Mouse (Mus musculus) E14TG2a.4 (cell line): Measurements from ENCODE around the gene Vmn1r218.
"Not testable (repeated sequence)": the region's sequence is repeated elsewhere in the genome, so short reads cannot be mapped to it uniquely, and the experiment has no call there.

ENCODE experiments used
- H3K27me3 ChIP-seq: 2 replicates; pipeline ENCODE4 v1.6.1; 2014; ENCODE audit warnings: low read length, control low read depth; ENCODE audit not compliant: insufficient read depth
- H3K36me3 ChIP-seq: 2 replicates; pipeline ENCODE4 v1.6.1; 2014; ENCODE audit warnings: low read length, control low read depth; ENCODE audit not compliant: insufficient read depth
- H3K4me1 ChIP-seq: replicated peaks from 2 replicates; pipeline ENCODE4 v1.6.1; 2014; ENCODE audit warnings: low read depth, low read length, control low read depth
- H3K4me3 ChIP-seq: replicated peaks from 2 replicates; pipeline ENCODE4 v1.5.1; 2014; ENCODE audit warnings: mild to moderate bottlenecking, low read length
- H3K9me3 ChIP-seq: 2 replicates; pipeline ENCODE4 v1.6.1; 2014; ENCODE audit warnings: low read length, control low read depth
- CTCF ChIP-seq: conservative IDR thresholded peaks from 2 replicates; pipeline ENCODE4 v1.5.1; 2014; ENCODE audit warnings: low read length
- NANOG ChIP-seq: IDR thresholded peaks from 2 replicates; pipeline ENCODE4 v1.6.1; 2014; ENCODE audit warnings: borderline replicate concordance, low read length, mixed read lengths
- POU5F1 ChIP-seq: IDR thresholded peaks from 2 replicates; pipeline ENCODE4 v1.6.1; 2014; ENCODE audit warnings: low read length, borderline replicate concordance

Gene Vmn1r218

DNA sequence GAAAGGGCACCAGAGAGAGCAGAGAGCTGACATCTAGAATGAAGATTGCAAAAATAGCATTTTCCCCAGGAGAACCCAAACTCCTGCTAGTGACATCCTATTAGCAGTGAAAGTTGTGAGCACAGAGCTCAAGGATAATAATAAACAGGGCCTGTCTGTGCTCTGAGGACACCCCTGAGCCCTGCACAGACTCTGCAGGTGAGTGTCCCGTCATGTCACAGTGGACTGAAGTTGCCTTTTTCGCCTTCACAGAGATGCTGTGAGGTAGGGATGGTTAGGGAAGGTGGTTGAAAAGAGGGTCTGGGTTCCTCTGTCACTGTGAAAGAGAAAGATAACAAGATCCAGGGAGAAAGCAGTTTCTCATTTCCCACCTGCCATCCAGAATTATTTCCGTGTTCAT lies at the start of gene Vmn1r218:
TSS of gene Vmn1r218 (plus strand) at position 57 of the 400 bp plus-strand sequence.
- H3K27me3 ChIP-seq = no peaks in the 10 kb centered on the region
- no peaks in the 10 kb centered on the region for H3K4me1 ChIP-seq
- H3K9me3 ChIP-seq = no peaks in the 10 kb centered on the region
- H3K4me3 ChIP-seq = no peak within 1 kb of the TSS
- TF ChIP-seq CTCF = no peak
- no peak for TF ChIP-seq POU5F1
- TF ChIP-seq NANOG = no peak
- no peaks in the 10 kb centered on the region for H3K36me3 ChIP-seq

DNA sequence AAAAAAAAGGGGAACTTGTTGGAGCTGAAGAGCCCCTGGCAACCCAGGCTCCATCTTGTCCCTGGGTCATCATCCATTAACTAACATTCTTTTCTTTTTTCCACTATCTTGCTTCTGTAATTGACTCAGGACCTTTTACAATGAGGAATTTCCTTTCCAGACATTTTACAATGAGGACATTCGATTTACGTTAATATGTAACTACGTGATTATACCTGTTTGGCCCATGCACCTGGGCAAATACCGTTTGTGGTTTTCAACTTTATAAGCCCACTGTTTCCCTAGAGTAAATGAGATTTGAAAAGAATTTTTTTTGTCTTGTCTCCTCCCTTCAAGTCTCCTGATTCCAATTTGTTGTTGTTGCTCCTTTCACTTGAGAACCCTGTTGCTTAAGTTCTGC lies 38.6 kb upstream of the Vmn1r218 start:
- Histone ChIP-seq H3K9me3 (no peaks in the 10 kb centered on the region), H3K4me1 (no peaks in the 10 kb centered on the region), H3K4me3 (no peak overlapping the region)

DNA sequence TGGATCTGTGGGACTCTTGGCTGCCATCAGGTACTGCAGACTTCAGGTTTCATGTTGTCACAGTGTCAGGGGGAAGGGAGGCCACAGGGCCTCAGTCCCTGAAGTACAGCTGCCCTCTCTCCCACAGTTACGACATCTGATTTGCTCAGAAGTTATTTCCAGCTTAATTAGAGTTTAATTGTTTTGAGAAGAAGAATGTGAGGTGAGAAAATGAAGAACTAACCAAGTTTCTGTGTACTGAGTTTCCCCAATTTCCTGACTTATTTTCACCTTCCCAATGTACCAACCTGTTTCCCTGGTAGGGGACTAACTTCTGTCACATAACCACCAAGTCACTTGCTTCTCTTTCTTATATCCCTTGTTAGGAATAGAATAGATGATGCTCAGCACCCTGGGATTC lies 14.8 kb upstream of the Vmn1r218 start, which contains the start of gene Vmn1r217:
TSS of gene Vmn1r217 (minus strand) at position 101 of the 400 bp plus-strand sequence.
- H3K4me3 ChIP-seq, H3K9me3 ChIP-seq, H3K4me1 ChIP-seq, H3K27me3 ChIP-seq, H3K36me3 ChIP-seq: not testable (repeated sequence)

More for the DNA sequence above, 38.6 kb upstream of the Vmn1r218 start:
- TF ChIP-seq POU5F1 = no peak
- no peak for TF ChIP-seq CTCF
- no peak for TF ChIP-seq NANOG
- Histone ChIP-seq H3K27me3 (no peaks in the 10 kb centered on the region), H3K36me3 (no peaks in the 10 kb centered on the region)

DNA sequence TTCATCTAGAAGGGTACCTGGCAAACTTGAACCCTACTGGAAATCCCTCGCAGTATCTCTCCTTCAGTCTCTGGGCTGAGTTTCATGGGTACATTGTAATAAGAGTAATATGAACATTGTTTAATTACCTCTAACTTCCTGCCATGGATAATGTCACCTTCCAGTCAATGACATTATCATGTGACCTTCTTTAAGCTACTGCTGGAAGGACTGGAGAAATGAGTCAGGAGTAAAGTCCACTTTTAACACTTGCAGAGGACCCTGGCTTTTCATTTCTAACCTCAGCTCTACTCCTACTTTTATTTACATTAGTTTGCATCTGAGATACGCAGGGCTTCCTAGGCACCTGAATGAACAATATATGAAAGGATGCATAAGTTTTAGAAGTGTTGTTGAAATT lies 12.3 kb upstream of the Vmn1r218 start:
- Histone ChIP-seq H3K36me3 (no peaks in the 10 kb centered on the region), H3K4me1 (no peaks in the 10 kb centered on the region), H3K27me3 (no peaks in the 10 kb centered on the region), H3K9me3 (no peaks in the 10 kb centered on the region), H3K4me3 (no peak overlapping the region)
- no peak for TF ChIP-seq NANOG

DNA sequence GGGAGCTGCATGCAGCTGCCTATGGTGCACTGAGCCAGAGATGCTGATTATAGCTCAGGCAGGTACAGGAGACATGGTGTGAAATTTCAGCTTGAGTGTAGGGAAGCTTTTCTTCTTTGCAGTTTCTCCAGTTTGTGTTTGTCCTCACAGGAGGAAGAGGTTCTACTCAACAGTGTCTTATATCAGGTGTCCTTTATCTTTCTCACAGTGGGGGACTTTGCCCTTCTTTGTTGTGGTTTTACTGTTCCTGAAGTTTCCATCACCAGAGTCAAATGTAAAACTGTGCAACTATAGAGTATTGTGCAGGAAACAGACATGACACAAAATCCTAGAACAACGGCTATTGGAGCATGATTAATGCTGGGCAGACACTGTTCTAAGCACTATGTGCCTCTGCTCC lies 546 bp downstream of the Vmn1r218 start:
- H3K4me3 ChIP-seq = no peak overlapping the region
- H3K36me3 ChIP-seq = no peaks in the 10 kb centered on the region
- H3K4me1 ChIP-seq = no peaks in the 10 kb centered on the region
- H3K27me3 ChIP-seq = no peaks in the 10 kb centered on the region
- no peaks in the 10 kb centered on the region for H3K9me3 ChIP-seq
- TF ChIP-seq CTCF (no peak), POU5F1 (no peak), NANOG (no peak)

DNA sequence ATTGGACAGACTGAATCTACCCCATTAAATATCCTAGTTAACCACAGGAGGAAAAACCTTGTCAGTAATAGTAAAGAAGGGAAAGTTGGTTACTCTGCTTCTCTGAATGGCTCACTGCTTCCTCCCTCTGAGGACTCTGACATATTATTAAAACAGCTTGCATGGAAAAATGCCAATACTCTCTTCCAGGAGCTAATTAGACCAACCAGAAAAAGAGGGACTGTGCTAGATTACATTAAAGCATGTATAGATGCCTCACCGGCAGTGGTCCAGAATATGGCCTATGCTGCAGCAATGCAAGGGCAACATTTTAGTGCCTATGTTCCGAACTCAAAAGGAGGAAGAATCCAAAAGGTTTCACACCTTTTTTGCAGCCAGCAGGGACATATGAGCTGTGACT lies 5.9 kb downstream of the Vmn1r218 start:
- H3K36me3 ChIP-seq = no peaks in the 10 kb centered on the region
- TF ChIP-seq CTCF (no peak), NANOG (no peak), POU5F1 (no peak)
- H3K9me3 ChIP-seq = peaks cover 11% of the 10 kb centered on the region; the same call in 1 of the 2 replicates
- H3K4me1 ChIP-seq = no peaks in the 10 kb centered on the region
- H3K4me3 ChIP-seq = no peak overlapping the region
- no peaks in the 10 kb centered on the region for H3K27me3 ChIP-seq

DNA sequence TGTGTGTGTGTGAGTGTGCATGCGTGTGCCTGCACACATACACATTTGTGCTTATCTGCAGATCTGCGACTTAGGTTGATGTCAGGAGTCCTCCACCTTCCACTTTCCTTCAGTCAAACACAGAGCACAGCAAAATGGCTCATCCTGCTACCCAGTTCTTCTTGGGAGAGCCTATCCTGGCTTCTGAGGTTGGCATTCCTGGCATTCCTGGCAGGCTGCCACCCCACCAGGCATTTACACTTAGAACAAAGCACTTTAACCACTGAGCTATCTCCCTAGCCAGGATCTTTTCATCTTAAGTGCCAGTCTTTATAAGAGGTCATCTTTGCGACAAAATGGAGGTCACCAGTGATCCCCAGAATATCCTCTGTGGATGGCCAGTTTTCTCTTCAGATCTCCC lies 24.9 kb downstream of the Vmn1r218 start:
- H3K9me3 ChIP-seq = no peaks in the 10 kb centered on the region
- no peaks in the 10 kb centered on the region for H3K27me3 ChIP-seq
- no peaks in the 10 kb centered on the region for H3K36me3 ChIP-seq
- H3K4me3 ChIP-seq = no peak overlapping the region
- TF ChIP-seq POU5F1 = no peak
- TF ChIP-seq NANOG = 0 out of 2 replicates have a peak, but pooled peaks have one; percentile 6
- no peak for TF ChIP-seq CTCF
- peaks cover 3% of the 10 kb centered on the region; the same call in 1 of the 2 replicates for H3K4me1 ChIP-seq

DNA sequence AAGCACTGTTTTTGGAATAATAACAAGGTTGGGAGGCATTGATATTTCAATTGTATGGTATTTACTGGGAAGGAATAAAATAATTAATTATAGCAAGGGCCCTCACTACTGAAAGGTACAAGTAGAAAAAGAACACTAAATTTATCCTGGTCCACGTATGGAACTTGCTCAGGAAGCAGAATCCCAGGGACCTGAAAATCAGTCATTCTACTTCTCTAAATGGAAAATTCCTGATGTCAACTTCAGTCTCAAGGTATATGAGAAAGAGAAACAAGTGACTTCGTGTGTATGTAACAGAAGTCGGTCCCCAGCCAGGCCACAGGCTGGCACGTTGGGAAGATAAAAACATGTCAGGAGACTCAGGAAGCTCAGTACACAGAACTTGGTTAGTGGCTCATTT lies 26.1 kb downstream of the Vmn1r218 start, which contains the start of gene Vmn1r219:
TSS of gene Vmn1r219 (plus strand) at position 301 of the 400 bp plus-strand sequence.
- Histone ChIP-seq H3K27me3 (no peaks in the 10 kb centered on the region), H3K4me3 (no peak within 1 kb of the TSS), H3K9me3 (no peaks in the 10 kb centered on the region), H3K4me1 (peaks cover 3% of the 10 kb centered on the region; the same call in 1 of the 2 replicates), H3K36me3 (no peaks in the 10 kb centered on the region)
- TF ChIP-seq NANOG (no peak), CTCF (no peak), POU5F1 (no peak)

DNA sequence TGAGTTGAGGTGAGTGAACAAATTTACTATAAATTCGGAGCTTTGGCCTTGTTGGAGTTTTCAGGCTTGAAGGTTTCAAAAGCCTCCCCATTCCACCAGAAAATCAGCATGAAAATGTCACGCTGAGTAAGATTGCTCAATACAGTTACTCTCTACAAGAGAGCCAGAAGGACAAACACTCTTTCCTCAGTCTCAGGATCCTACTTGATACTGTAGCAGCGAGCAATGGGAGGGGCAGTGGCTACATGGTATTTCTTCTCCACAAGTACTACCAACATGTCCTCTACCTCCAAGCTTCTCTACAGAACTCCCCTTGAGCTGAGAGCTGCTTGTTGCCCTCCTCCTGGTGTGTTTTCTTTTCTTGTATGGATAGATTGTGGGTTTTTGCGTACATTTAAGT lies 33.5 kb downstream of the Vmn1r218 start:
- Histone ChIP-seq H3K9me3 (peaks cover 35% of the 10 kb centered on the region), H3K36me3 (peaks cover 13% of the 10 kb centered on the region)
- H3K4me1 ChIP-seq, H3K4me3 ChIP-seq, H3K27me3 ChIP-seq: not testable (repeated sequence)
